Mouse (Mus musculus) intestine, postnatal 0 days (tissue): ENCODE results near the gene Brinp2. TPM values are rescaled to one million over a fixed set of nuclear protein-coding genes. Genes with fewer than 3 reads are reported as not detected.

Source experiments
- ATAC-seq: fragments of 200-750 bp; cut with Nextera tagmentation; 2 replicates; pipeline ENCODE4 v1.8.0; 2017; ENCODE audit warnings: mild to moderate bottlenecking, moderate TSS enrichment, moderate library complexity
- H3K27ac ChIP-seq: fragments of 300-500 bp; sonication (generic); 2 replicates; pipeline ENCODE4 v1.5.1; 2014; ENCODE audit warnings: mild to moderate bottlenecking, low read depth, low read length, moderate library complexity
- H3K27me3 ChIP-seq: fragments of 300-500 bp; sonication (generic); replicated peaks from 2 replicates; pipeline ENCODE4 v1.6.1; 2014; ENCODE audit warnings: low read length, mixed read lengths; ENCODE audit not compliant: control insufficient read depth, insufficient read depth
- H3K36me3 ChIP-seq: fragments of 300-500 bp; sonication (generic); 2 replicates; pipeline ENCODE4 v1.6.1; 2014; ENCODE audit warnings: mild to moderate bottlenecking, moderate library complexity; ENCODE audit not compliant: control insufficient read depth, insufficient read depth
- H3K4me1 ChIP-seq: fragments of 300-500 bp; sonication (generic); replicated peaks from 2 replicates; pipeline ENCODE4 v1.6.1; 2014; ENCODE audit warnings: antibody characterized with exemption, low read length, mixed read lengths; ENCODE audit not compliant: control insufficient read depth, insufficient read depth
- H3K4me2 ChIP-seq: fragments of 300-500 bp; sonication (generic); replicated peaks from 2 replicates; pipeline ENCODE4 v1.6.1; 2014; ENCODE audit warnings: low read depth, mild to moderate bottlenecking, moderate library complexity
- H3K4me3 ChIP-seq: fragments of 300-500 bp; sonication (generic); 2 replicates; pipeline ENCODE4 v1.5.1; 2014; ENCODE audit warnings: low read depth, low read length
- H3K9ac ChIP-seq: fragments of 300-500 bp; sonication (generic); 2 replicates; pipeline ENCODE4 v1.6.1; 2014; ENCODE audit warnings: mild to moderate bottlenecking, low read depth, low read length
- H3K9me3 ChIP-seq: fragments of 300-500 bp; sonication (generic); 2 replicates; pipeline ENCODE4 v1.6.1; 2016; ENCODE audit warnings: mixed run types; ENCODE audit not compliant: control insufficient read depth
- CTCF ChIP-seq: sonication (generic); IDR thresholded peaks from 2 replicates; pipeline ENCODE4 v1.5.1; 2016; ENCODE audit warnings: low read depth, mild to moderate bottlenecking, control low read depth, antibody characterized with exemption, moderate library complexity
- whole genome bisulfite sequencing: fragments of 180-500 bp; shearing (Covaris S2); extraction: QIAGEN DNeasy Blood & Tissue Kit; methylation state at CpG from one replicate; pipeline ENCODE4 v1.1.7; 2014; 5-methylcytosine and 5-hydroxymethylcytosine counted together
- polyA plus RNA-seq: library from polyadenylated mRNA; unstranded; fragments of >200 nt; fragmentation: Nextera tagmentation; extraction: Ambion mirVana; gene quantifications from 2 replicates; pipeline ENCODE4 v1.2.1, GENCODE M21; 2015

The Brinp2 gene
- polyA plus RNA-seq, 1 experiment from 2014 or later, result 0.34 TPM

GRCm38 (mm10) chr1:158238722-158239121, 117.4 kb downstream of the Brinp2 start:
- Histone ChIP-seq H3K9ac (no peak overlapping the region), H3K4me2 (no peak overlapping the region), H3K27me3 (no peaks in the 10 kb centered on the region), H3K4me1 (no peaks in the 10 kb centered on the region), H3K9me3 (no peaks in the 10 kb centered on the region), H3K4me3 (no peak overlapping the region), H3K36me3 (no peaks in the 10 kb centered on the region), H3K27ac (no peak overlapping the region)
- TF ChIP-seq CTCF, result no peak
- 56% methylated on average over 4 of the region's 4 CpGs for WGBS
- ATAC-seq, result no peak

- Histone ChIP-seq H3K4me1 (no peaks in the 10 kb centered on the region), H3K9ac (no peak overlapping the region), H3K27ac (no peak overlapping the region), H3K27me3 (no peaks in the 10 kb centered on the region), H3K4me3 (no peak overlapping the region), H3K9me3 (no peaks in the 10 kb centered on the region), H3K4me2 (no peak overlapping the region), H3K36me3 (no peaks in the 10 kb centered on the region)
- no peak for ATAC-seq
- 82% methylated on average over 9 of the region's 9 CpGs for WGBS
- no peak for TF ChIP-seq CTCF
Observed at GRCm38 (mm10) chr1:158228687-158229224, 127.4 kb downstream of the Brinp2 start.

GRCm38 (mm10) chr1:158227239-158227638, 128.9 kb downstream of the Brinp2 start:
- Histone ChIP-seq H3K4me1 (no peaks in the 10 kb centered on the region), H3K4me2 (no peak overlapping the region), H3K9ac (no peak overlapping the region), H3K36me3 (no peaks in the 10 kb centered on the region), H3K27me3 (no peaks in the 10 kb centered on the region), H3K4me3 (no peak overlapping the region), H3K27ac (no peak overlapping the region), H3K9me3 (no peaks in the 10 kb centered on the region)
- 56% methylated on average over 2 of the region's 2 CpGs for WGBS
- TF ChIP-seq CTCF, result no peak
- ATAC-seq, result no peak

- no peak for TF ChIP-seq CTCF
- no peaks in the 10 kb centered on the region for H3K4me1 ChIP-seq
- no peak overlapping the region for H3K9ac ChIP-seq
- no peak overlapping the region for H3K4me2 ChIP-seq
- no peaks in the 10 kb centered on the region for H3K36me3 ChIP-seq
- no peak overlapping the region for H3K4me3 ChIP-seq
- no peaks in the 10 kb centered on the region for H3K9me3 ChIP-seq
- no peak overlapping the region for H3K27ac ChIP-seq
- ATAC-seq, result no peak
- H3K27me3 ChIP-seq, result no peaks in the 10 kb centered on the region
- WGBS, result 50% methylated on average over 2 of the region's 2 CpGs
Observed at GRCm38 (mm10) chr1:158226689-158227088, 129.4 kb downstream of the Brinp2 start.

DNA sequence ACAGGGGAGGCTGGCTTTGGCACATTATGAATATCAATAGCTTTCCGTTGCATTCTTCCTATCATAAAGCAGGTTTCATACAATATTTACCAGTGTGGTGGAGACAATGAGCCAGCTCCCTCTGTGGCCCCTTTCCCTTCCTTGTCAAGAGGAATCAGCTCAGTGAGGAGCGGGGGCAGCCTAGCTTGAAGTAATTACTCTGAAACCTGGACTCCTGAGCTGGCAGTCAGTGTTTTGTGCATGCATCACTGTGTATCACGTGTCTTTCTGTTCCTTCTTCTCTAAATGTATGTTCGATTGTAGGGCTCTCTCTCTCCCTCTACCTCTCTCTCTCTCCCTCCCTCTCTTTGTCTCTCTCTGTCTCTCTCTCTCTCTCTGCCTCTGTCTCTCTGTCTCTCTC, 135.1 kb downstream of the Brinp2 start:
- Histone ChIP-seq H3K9ac (no peak overlapping the region), H3K9me3 (no peaks in the 10 kb centered on the region), H3K27me3 (no peaks in the 10 kb centered on the region), H3K27ac (no peak overlapping the region), H3K4me3 (no peak overlapping the region), H3K36me3 (no peaks in the 10 kb centered on the region), H3K4me1 (no peaks in the 10 kb centered on the region), H3K4me2 (no peak overlapping the region)
- no peak for TF ChIP-seq CTCF
- 59% methylated on average over 4 of the region's 4 CpGs for WGBS
- ATAC-seq, result no peak

DNA sequence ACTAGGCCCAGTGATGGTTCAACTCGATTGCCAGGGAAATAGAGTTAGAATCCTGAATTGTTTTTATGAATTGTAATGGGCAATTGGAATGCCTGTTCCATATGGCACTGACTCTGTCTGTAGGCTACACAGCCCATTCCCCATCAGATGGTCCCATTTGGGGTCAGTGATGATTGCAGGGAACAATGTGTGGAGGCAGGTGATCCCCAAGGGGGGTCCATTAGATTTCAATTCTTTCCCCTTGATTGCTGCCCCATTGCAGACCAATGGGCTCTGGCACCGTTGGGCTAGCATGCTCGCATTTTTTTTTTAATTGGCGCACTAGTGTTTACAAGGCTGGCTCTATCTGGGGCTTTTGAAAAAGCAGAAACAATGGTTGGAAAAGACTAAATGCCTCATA, 136.0 kb downstream of the Brinp2 start:
- H3K36me3 ChIP-seq, result no peaks in the 10 kb centered on the region
- no peak overlapping the region for H3K4me3 ChIP-seq
- TF ChIP-seq CTCF, result no peak
- ATAC-seq, result no peak
- WGBS, result 85% methylated on average over 4 of the region's 4 CpGs
- H3K9me3 ChIP-seq, result no peaks in the 10 kb centered on the region
- no peak overlapping the region for H3K27ac ChIP-seq
- no peaks in the 10 kb centered on the region for H3K4me1 ChIP-seq
- no peak overlapping the region for H3K9ac ChIP-seq
- H3K4me2 ChIP-seq, result no peak overlapping the region
- no peaks in the 10 kb centered on the region for H3K27me3 ChIP-seq

DNA sequence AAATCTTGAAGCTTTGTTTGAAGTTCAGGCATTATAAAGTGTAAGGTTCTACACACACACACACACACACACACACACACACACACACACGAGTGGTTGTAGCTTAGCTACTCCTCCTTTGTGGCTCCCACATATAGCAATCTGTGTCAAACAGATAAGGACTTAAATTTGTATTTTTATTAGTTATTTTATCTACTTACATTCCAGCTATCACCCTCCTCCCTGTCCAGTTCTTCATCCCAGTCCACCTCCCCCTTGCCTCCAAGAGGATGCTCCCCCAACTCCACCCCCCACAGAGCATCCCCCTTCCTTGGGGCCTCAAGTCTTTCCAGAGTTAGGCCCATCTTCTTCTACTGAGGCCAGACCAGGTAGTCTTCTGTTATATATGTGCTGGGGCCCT, 137.4 kb downstream of the Brinp2 start:
- ATAC-seq, result no peak
- Histone ChIP-seq H3K27me3 (no peaks in the 10 kb centered on the region), H3K9ac (no peak overlapping the region), H3K4me2 (no peak overlapping the region), H3K36me3 (no peaks in the 10 kb centered on the region), H3K9me3 (no peaks in the 10 kb centered on the region), H3K27ac (no peak overlapping the region), H3K4me3 (no peak overlapping the region), H3K4me1 (no peaks in the 10 kb centered on the region)
- TF ChIP-seq CTCF, result no peak
- 80% methylated on average over 1 of the region's 1 CpGs for WGBS
